Mouse (Mus musculus): ENCODE measurements at regions not wholly inside any gene's neighbourhood (a gene's known extent, or its start where the extent isn't known, plus 50 kb on each side); places are given as distances from the start of the nearest gene placed in this dataset.

- Histone ChIP-seq H3K9me3 (ENCODE audit: control insufficient read depth) (no peaks in the 10 kb centered on the region), H3K4me1 (replicated peaks; ENCODE audit: control insufficient read depth, insufficient read depth, low read length) (no peaks in the 10 kb centered on the region), H3K27ac (ENCODE audit: low read depth, low read length) (no peak overlapping the region), H3K9ac (ENCODE audit: low read depth, low read length) (no peak overlapping the region), H3K27me3 (replicated peaks; ENCODE audit: control insufficient read depth, insufficient read depth, low read length) (no peaks in the 10 kb centered on the region), H3K4me3 (ENCODE audit: low read depth, low read length) (no peak overlapping the region), H3K4me2 (replicated peaks; ENCODE audit: low read depth) (no peak overlapping the region), H3K36me3 (ENCODE audit: control insufficient read depth, insufficient read depth) (no peaks in the 10 kb centered on the region)
- WGBS, result 28% methylated on average over 6 of the region's 6 CpGs
- peak; percentile 92 for TF ChIP-seq CTCF (IDR thresholded peaks at IDR 0.05; ENCODE audit: low read depth)
- ATAC-seq, result peak; percentile 31; the same call in 1 of the 2 replicates
Measured at GRCm38 (mm10) chr1:89344546-89344945, 110.1 kb upstream of the Agap1 start.

- H3K9me3 ChIP-seq (ENCODE audit: control insufficient read depth), result no peaks in the 10 kb centered on the region
- H3K4me1 ChIP-seq (replicated peaks; ENCODE audit: control insufficient read depth, insufficient read depth, low read length), result no peaks in the 10 kb centered on the region
- H3K27me3 ChIP-seq (replicated peaks; ENCODE audit: control insufficient read depth, insufficient read depth, low read length), result no peaks in the 10 kb centered on the region
- no peak overlapping the region for H3K9ac ChIP-seq (ENCODE audit: low read depth, low read length)
- no peak overlapping the region for H3K27ac ChIP-seq (ENCODE audit: low read depth, low read length)
- 82% methylated on average over 3 of the region's 3 CpGs for WGBS
- TF ChIP-seq CTCF (IDR thresholded peaks at IDR 0.05; ENCODE audit: low read depth), result no peak
- ATAC-seq, result no peak
- H3K4me2 ChIP-seq (replicated peaks; ENCODE audit: low read depth), result no peak overlapping the region
- no peak overlapping the region for H3K4me3 ChIP-seq (ENCODE audit: low read depth, low read length)
- H3K36me3 ChIP-seq (ENCODE audit: control insufficient read depth, insufficient read depth), result no peaks in the 10 kb centered on the region
Measured at GRCm38 (mm10) chr1:89347341-89347740, 107.3 kb upstream of the Agap1 start.

- H3K9ac ChIP-seq (ENCODE audit: low read depth, low read length), result no peak overlapping the region
- WGBS, result 45% methylated on average over 4 of the region's 4 CpGs
- TF ChIP-seq CTCF (IDR thresholded peaks at IDR 0.05; ENCODE audit: low read depth), result no peak
- no peaks in the 10 kb centered on the region for H3K27me3 ChIP-seq (replicated peaks; ENCODE audit: control insufficient read depth, insufficient read depth, low read length)
- H3K36me3 ChIP-seq (ENCODE audit: control insufficient read depth, insufficient read depth), result no peaks in the 10 kb centered on the region
- ATAC-seq, result no peak
- H3K4me1 ChIP-seq (replicated peaks; ENCODE audit: control insufficient read depth, insufficient read depth, low read length), result no peaks in the 10 kb centered on the region
- no peak overlapping the region for H3K27ac ChIP-seq (ENCODE audit: low read depth, low read length)
- H3K4me2 ChIP-seq (replicated peaks; ENCODE audit: low read depth), result no peak overlapping the region
- H3K4me3 ChIP-seq (ENCODE audit: low read depth, low read length), result no peak overlapping the region
- no peaks in the 10 kb centered on the region for H3K9me3 ChIP-seq (ENCODE audit: control insufficient read depth)
Measured at GRCm38 (mm10) chr1:89352936-89353335, 101.7 kb upstream of the Agap1 start.

DNA sequence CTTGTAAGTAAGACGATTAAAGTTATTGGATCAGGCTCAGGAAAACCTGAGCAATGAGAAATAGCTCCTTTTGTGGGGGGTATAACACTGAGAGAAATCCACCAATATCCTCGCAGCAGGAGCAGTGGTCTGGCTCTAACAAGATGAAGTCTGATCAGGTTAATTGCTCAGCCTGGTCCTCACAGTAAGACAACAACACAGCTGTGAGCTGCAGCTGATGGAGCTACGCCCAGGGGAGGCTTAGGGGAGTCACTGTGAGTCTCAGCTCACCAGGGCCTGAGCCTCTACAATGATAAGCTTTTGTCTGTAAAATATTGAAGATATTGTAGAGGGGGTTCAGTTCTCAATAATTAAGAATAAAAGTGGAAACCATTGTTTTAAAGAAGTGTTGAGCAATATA lies 95.3 kb upstream of the Agap1 start:
- H3K27ac ChIP-seq (ENCODE audit: low read depth, low read length), result no peak overlapping the region
- H3K9ac ChIP-seq (ENCODE audit: low read depth, low read length), result no peak overlapping the region
- H3K4me1 ChIP-seq (replicated peaks; ENCODE audit: control insufficient read depth, insufficient read depth, low read length), result no peaks in the 10 kb centered on the region
- H3K36me3 ChIP-seq (ENCODE audit: control insufficient read depth, insufficient read depth), result no peaks in the 10 kb centered on the region
- no peak for ATAC-seq
- no peak overlapping the region for H3K4me3 ChIP-seq (ENCODE audit: low read depth, low read length)
- whole genome bisulfite sequencing, result 59% methylated on average over 3 of the region's 3 CpGs
- no peaks in the 10 kb centered on the region for H3K27me3 ChIP-seq (replicated peaks; ENCODE audit: control insufficient read depth, insufficient read depth, low read length)
- H3K9me3 ChIP-seq (ENCODE audit: control insufficient read depth), result no peaks in the 10 kb centered on the region
- H3K4me2 ChIP-seq (replicated peaks; ENCODE audit: low read depth), result no peak overlapping the region
- no peak for TF ChIP-seq CTCF (IDR thresholded peaks at IDR 0.05; ENCODE audit: low read depth)

DNA sequence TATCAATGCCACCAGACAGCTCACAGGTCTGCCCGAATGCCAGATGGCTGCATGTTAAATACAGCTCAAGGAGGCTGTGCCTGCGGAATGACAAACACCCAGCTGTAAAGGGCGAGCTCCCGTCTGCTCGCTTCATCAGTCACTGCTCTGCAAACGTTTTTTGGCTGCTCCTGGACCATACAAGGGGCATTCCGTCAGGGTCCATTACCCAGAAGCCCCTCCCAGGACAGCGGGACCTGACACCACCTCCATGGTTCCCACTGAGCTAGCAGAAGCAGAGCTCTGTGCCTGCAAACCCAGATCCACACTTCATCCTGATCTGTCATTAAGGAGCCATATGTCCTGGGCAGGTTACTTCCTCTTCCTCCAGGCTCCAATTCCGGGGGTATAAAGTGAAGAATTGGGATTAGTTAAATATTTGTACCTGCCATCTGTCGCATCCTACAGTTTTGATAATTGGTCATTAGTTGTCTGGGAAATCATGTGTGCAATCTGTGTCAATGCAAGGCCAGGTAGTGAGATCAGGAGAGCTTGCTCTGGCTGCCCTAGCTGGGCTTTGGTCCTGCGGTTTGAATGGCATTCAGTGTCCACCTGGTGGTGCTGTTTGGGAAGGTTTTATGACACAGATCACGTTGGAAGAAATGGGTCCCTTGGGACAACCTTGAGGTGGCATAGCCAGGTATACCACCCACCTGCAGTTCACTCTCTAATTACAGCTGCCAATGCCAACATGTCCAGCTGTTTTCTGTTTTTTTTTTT lies 89.9 kb upstream of the Agap1 start:
- no peak for ATAC-seq
- Histone ChIP-seq H3K4me3 (ENCODE audit: low read depth, low read length) (no peak overlapping the region), H3K27me3 (replicated peaks; ENCODE audit: control insufficient read depth, insufficient read depth, low read length) (no peaks in the 10 kb centered on the region), H3K36me3 (ENCODE audit: control insufficient read depth, insufficient read depth) (no peaks in the 10 kb centered on the region), H3K9me3 (ENCODE audit: control insufficient read depth) (0 out of 2 replicates have a peak, but pooled peaks cover 3% of the 10 kb centered on the region), H3K4me1 (replicated peaks; ENCODE audit: control insufficient read depth, insufficient read depth, low read length) (no peaks in the 10 kb centered on the region), H3K4me2 (replicated peaks; ENCODE audit: low read depth) (no peak overlapping the region), H3K9ac (ENCODE audit: low read depth, low read length) (no peak overlapping the region), H3K27ac (ENCODE audit: low read depth, low read length) (no peak overlapping the region)
- WGBS, result 65% methylated on average over 12 of the region's 12 CpGs
- peak; percentile 25 for TF ChIP-seq CTCF (IDR thresholded peaks at IDR 0.05; ENCODE audit: low read depth)

- Histone ChIP-seq H3K4me1 (replicated peaks; ENCODE audit: control insufficient read depth, insufficient read depth, low read length) (no peaks in the 10 kb centered on the region), H3K4me3 (ENCODE audit: low read depth, low read length) (no peak overlapping the region), H3K27ac (ENCODE audit: low read depth, low read length) (no peak overlapping the region), H3K36me3 (ENCODE audit: control insufficient read depth, insufficient read depth) (no peaks in the 10 kb centered on the region), H3K9ac (ENCODE audit: low read depth, low read length) (no peak overlapping the region), H3K27me3 (replicated peaks; ENCODE audit: control insufficient read depth, insufficient read depth, low read length) (no peaks in the 10 kb centered on the region), H3K9me3 (ENCODE audit: control insufficient read depth) (0 out of 2 replicates have a peak, but pooled peaks cover 3% of the 10 kb centered on the region), H3K4me2 (replicated peaks; ENCODE audit: low read depth) (no peak overlapping the region)
- WGBS, result 73% methylated on average over 5 of the region's 5 CpGs
- TF ChIP-seq CTCF (IDR thresholded peaks at IDR 0.05; ENCODE audit: low read depth), result no peak
- ATAC-seq, result no peak
Measured at GRCm38 (mm10) chr1:89366891-89367290, 87.7 kb upstream of the Agap1 start.
